Mouse (Mus musculus) CH12.LX (cell line): ENCODE data around the gene Ace3.

Source experiments
- CTCF ChIP-seq, 2 experiments: IDR thresholded peaks in 1 of 2; conservative IDR thresholded peaks in 1 of 2; 2 replicates each; pipeline ENCODE4 v1.5.1; 2011 to 2012; ENCODE audit warnings: low read depth in 2 of 2, low read length in 2 of 2, improper control_type of control experiment in 1 of 2, inconsistent platforms in 1 of 2, mild to moderate bottlenecking in 1 of 2, moderate library complexity in 1 of 2
- EP300 ChIP-seq: IDR thresholded peaks from 2 replicates; pipeline ENCODE4 v1.6.1; 2011; ENCODE audit warnings: low read length, improper control_type of control experiment
- NRF1 ChIP-seq: IDR thresholded peaks from 2 replicates; pipeline ENCODE4 v1.6.1; 2014; ENCODE audit warnings: low read depth, mild to moderate bottlenecking, inconsistent platforms, low read length, improper control_type of control experiment, moderate library complexity
- POLR2A ChIP-seq: IDR thresholded peaks from 2 replicates; pipeline ENCODE4 v1.6.1; 2011; ENCODE audit warnings: low read depth, mild to moderate bottlenecking, improper control_type of control experiment, low read length
- TBP ChIP-seq: conservative IDR thresholded peaks from 2 replicates; pipeline ENCODE4 v1.6.1; 2011; ENCODE audit warnings: low read depth, low read length, improper control_type of control experiment

GRCm38 (mm10) chr11:106053921-106054320 lies 59.4 kb downstream of the Ace3 start:
- TF ChIP-seq NRF1 (no peak), CTCF (conservative IDR thresholded peaks at IDR 0.05 in 1 of 2, IDR thresholded peaks at IDR 0.05 in 1 of 2; ENCODE audit: low read depth in 2 of 2, low read length in 2 of 2) (no peak), TBP (no peak), EP300 (no peak), POLR2A (no peak)
